Mouse (Mus musculus) R1 (cell line): ENCODE measurements around the gene Ptprn2.

Experiments used
- DNase-seq: peaks from one replicate; pipeline ENCODE4 v3.0.0-alpha.2; 2018; ENCODE audit warnings: low read depth, low spot score

Ptprn2 gene

GRCm38 (mm10) chr12:117257205-117257920, 771.8 kb downstream of the Ptprn2 start:
- DNase-seq, result no peak

GRCm38 (mm10) chr12:117257921-117258497, 772.5 kb downstream of the Ptprn2 start:
- no peak for DNase-seq

GRCm38 (mm10) chr12:117260391-117261164, 775.1 kb downstream of the Ptprn2 start:
- no peak for DNase-seq

GRCm38 (mm10) chr12:117261165-117261440, 775.6 kb downstream of the Ptprn2 start:
- peak; percentile 97 for DNase-seq

- DNase-seq, result peak; percentile 34
Observed at GRCm38 (mm10) chr12:117262003-117262402, 776.5 kb downstream of the Ptprn2 start.

GRCm38 (mm10) chr12:117263081-117263480, 777.6 kb downstream of the Ptprn2 start:
- DNase-seq, result no peak

GRCm38 (mm10) chr12:117265211-117265610, 779.7 kb downstream of the Ptprn2 start:
- DNase-seq, result no peak

- DNase-seq, result no peak
Observed at GRCm38 (mm10) chr12:117268543-117269172, 783.1 kb downstream of the Ptprn2 start.

- DNase-seq, result no peak
Observed at GRCm38 (mm10) chr12:117269310-117269709, 783.8 kb downstream of the Ptprn2 start.

GRCm38 (mm10) chr12:117270199-117270598, 784.7 kb downstream of the Ptprn2 start:
- no peak for DNase-seq

- DNase-seq, result peak; percentile 69
Observed at GRCm38 (mm10) chr12:117273166-117273565, 787.6 kb downstream of the Ptprn2 start.

GRCm38 (mm10) chr12:117274576-117274975, 789.1 kb downstream of the Ptprn2 start:
- peak; percentile 31 for DNase-seq

- no peak for DNase-seq
Observed at GRCm38 (mm10) chr12:117280790-117281189, 795.3 kb downstream of the Ptprn2 start.

- no peak for DNase-seq
Observed at GRCm38 (mm10) chr12:117282659-117283058, 797.1 kb downstream of the Ptprn2 start.

- DNase-seq, result no peak
Observed at GRCm38 (mm10) chr12:117287456-117287855, 801.9 kb downstream of the Ptprn2 start.

GRCm38 (mm10) chr12:117291943-117292342, 806.4 kb downstream of the Ptprn2 start:
- no peak for DNase-seq

- peak; percentile 68 for DNase-seq
Observed at GRCm38 (mm10) chr12:117296792-117297191, 811.3 kb downstream of the Ptprn2 start.

- DNase-seq, result no peak
Observed at GRCm38 (mm10) chr12:117299084-117299483, 813.6 kb downstream of the Ptprn2 start.

- DNase-seq, result no peak
Observed at GRCm38 (mm10) chr12:117304751-117305624, 819.5 kb downstream of the Ptprn2 start.

GRCm38 (mm10) chr12:117305625-117306105, 820.1 kb downstream of the Ptprn2 start:
- no peak for DNase-seq

GRCm38 (mm10) chr12:117312079-117312478, 826.6 kb downstream of the Ptprn2 start:
- DNase-seq, result no peak
